Mouse (Mus musculus) megakaryocyte, embryonic 14.5 days (primary cell): ENCODE measurements around the gene Tlr3.

Experiments used
- FLI1 ChIP-seq: IDR thresholded peaks from 2 replicates; pipeline ENCODE4 v1.6.1; 2012; ENCODE audit warnings: low read length, inconsistent platforms, mixed read lengths
- GATA1 ChIP-seq: IDR thresholded peaks from 3 replicates; pipeline ENCODE4 v1.6.1; 2012; ENCODE audit warnings: mixed read lengths, low read length, inconsistent platforms, borderline replicate concordance

DNA sequence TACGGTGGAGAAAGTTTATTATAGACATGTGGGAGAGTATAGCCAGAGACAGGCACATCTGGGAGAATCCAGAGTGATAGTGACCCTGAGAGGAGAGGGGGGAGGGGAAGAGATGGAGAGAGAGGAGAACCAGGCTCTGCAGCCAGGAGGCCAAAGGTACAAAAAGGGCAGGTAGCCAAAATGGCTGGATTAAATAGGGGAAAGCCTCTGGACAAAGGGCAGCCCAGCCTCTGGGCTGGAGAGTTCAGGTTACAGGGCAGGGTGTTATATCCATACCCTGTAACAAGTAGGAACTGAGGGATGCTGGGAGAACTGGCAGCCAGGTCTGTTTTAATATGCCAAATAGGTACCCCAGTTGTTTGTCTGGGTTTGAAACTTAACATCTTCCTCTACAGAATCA, 47.7 kb downstream of the Tlr3 start:
- TF ChIP-seq GATA1 = no peak
- no peak for TF ChIP-seq FLI1
